Mouse (Mus musculus): ENCODE data around the gene Mnd1. TPM values are rescaled to one million over a fixed set of nuclear protein-coding genes. Genes with fewer than 3 reads are reported as not detected.

Mnd1 gene
- total RNA-seq, 2 experiments from 2014 or later = 27.9 to 47.5 TPM

DNA sequence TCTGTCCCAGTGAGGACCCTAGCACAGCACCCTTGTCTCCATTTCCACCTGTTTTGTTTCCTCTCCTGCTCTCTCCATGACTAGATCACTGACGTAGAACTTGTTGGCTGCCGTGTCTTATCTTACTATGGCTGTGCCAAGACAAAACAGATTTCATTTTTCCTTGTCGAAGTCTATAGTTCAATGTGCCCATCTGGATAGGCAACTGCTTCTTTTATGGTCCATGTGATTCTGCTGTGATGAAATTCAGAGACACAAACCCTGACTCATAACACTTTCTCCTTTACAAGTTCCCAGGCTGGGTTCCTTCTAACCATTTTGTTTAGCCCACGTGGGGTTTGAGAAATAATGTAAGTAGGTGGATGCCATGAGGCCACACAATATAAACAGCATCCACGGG is 10.5 kb upstream of the Mnd1 start:
- ATAC-seq (replicated peaks; ENCODE audit: low FRiP score, low TSS enrichment, poor library complexity, severe bottlenecking) = no peak

DNA sequence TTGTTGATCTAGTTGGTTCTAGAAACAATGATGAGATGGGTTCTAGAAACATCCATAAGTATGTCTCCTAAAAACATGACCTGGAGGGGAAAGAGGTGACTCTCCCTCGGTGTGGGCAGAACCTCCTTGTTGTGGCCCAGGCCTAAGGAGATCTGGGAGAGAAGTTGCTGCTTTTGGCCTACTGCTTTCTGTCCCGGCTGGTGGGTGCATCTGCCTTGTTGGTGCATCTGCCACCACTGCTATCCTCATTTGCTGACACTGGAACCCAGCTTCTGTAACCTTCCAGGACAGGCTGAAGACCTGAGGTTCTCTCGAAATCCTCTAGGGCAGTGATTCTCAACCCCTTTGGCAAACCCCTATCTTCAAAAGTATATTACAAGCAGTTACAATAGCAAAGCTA is 9.8 kb upstream of the Mnd1 start:
- ATAC-seq (replicated peaks; ENCODE audit: low FRiP score, low TSS enrichment, poor library complexity, severe bottlenecking) = no peak

DNA sequence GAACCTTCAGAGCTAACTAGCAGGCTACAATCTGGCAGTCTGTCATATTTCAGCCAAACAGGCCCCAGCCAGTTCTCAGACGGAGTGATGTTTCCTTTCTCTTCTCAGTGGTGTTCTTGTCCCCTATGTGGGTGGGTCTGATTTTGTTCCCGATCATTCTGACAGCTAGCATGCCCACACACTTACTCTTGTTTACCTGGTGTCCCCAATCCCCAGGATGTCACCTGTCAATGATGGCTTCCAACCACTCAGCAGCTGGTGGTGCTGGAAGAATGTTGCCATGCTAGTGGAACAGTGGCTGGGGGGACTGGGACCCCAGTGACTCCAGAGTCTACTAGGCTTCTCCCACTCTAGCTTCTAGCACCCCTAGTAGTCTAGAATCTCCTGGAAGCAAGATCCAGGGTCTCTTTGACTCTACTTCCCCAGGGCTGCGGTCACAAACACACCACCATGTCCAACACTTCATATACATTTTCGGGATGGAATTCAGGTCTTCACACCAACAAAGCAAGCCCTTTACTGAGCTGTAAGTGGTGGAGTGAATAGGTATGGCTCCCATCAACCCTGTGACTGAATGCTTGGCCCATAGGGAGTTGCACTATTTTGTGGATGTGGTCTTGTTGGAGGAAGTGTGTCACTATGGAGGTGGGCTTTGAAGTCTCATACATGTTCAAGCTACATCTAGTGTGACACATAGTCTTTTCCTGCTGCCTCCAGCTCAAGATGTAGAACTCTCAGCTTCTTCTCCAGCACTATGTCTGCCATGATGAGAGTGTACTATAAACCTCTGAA is 2.2 kb upstream of the Mnd1 start:
- no peak for ATAC-seq (replicated peaks; ENCODE audit: low FRiP score, low TSS enrichment, poor library complexity, severe bottlenecking)

DNA sequence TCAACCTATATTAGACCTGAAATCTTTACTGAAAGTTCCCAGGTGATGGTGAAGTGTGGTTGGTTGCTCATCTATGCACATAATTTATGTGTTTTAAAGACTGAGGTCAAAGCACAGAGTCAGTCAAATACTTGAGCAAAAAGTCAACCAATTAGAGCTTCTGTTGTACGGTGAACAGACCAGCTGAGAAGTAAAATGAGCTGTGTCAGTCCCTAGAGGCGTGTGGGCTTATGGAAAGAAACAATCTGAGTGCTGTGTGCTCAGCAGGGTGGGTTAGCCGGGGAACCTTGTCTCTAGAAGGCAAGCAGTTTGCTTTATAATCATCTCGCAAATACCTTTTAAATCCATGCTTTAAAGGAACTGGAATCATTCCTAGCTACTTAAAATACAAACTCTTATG is 1.4 kb upstream of the Mnd1 start:
- no peak for ATAC-seq (replicated peaks; ENCODE audit: low FRiP score, low TSS enrichment, poor library complexity, severe bottlenecking)

DNA sequence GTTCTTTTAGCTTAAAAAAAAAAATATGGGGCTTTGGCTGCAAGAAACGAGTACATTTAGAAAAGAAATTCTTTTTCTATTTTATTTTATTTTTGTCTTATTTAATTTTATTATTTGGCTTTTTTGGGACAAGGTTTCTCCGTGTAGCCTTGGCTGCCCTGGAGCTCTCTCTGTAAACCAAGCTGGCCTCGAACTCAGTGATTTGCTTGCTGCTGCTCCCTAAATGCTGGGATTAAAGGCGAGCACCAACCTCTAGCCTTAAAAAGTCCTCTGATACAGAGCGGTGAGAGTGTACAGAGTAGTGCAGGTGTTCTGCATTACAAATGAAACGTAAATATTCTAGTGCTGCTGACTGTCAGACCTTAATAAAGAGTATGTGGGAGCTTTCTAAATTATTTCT is 519 bp upstream of the Mnd1 start:
- no peak for ATAC-seq (replicated peaks; ENCODE audit: low FRiP score, low TSS enrichment, poor library complexity, severe bottlenecking)

DNA sequence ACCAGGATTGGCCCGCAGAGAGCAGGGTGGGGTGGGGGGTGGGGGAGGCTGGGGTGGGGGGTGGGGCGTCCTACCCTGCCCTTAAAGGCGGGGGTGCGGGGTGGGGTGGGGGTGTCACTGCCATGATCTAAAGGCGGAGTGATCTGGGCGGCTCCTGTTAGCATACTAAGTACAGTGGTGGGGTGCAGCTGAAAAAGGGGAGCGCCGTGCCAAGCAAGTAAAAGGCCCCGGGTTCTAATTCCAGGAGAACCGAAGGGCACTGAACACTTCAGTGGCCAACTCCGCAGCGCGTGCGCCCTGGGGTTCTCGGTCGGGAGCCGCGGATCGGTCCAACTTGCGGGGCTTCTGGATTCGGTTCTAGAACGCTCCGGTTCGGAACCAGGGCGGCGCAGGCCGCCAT is 440 bp downstream of the Mnd1 start:
- ATAC-seq (replicated peaks; ENCODE audit: low FRiP score, low TSS enrichment, poor library complexity, severe bottlenecking) = peak; percentile 44

DNA sequence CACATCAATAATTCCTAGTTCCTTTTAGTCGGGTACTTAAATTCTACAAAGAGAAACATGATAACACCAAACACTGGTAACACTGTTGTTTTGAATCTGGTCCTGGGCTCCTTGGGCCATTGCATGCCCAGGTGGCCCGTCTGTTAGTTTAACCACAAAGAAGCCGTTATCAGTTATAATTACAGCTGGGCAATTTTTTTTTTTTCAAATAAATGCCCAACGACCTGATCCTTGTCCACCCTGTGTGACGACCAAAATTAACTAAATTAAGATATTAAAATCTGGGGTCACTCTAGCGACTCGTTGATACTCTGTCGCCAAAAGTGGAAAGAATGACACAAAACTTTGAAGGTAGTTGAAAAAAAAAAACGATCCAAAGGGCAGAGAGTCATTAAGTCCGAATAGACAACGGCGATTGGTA is 855 bp downstream of the Mnd1 start:
- peak; percentile 38 for ATAC-seq (replicated peaks; ENCODE audit: low FRiP score, low TSS enrichment, poor library complexity, severe bottlenecking)

DNA sequence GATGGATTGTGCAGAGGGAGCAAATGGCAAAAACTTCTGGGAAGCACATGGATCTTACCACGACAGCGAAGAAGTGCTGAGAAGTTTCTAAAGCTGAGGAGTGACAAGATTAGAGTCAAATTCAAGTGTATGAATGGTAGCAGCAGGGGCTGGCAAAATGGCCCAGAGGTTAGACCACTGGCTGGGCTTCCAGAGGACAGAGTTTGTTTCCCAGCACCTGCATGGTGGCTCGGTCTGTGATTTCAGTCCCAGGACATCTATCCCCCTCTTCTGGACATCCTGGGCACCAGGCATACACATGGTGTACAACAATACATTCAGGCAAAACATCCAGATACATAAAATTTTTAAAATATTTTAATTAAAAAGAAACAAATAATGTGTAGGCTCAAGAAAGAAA is 5.8 kb downstream of the Mnd1 start:
- no peak for ATAC-seq (replicated peaks; ENCODE audit: low FRiP score, low TSS enrichment, poor library complexity, severe bottlenecking)

DNA sequence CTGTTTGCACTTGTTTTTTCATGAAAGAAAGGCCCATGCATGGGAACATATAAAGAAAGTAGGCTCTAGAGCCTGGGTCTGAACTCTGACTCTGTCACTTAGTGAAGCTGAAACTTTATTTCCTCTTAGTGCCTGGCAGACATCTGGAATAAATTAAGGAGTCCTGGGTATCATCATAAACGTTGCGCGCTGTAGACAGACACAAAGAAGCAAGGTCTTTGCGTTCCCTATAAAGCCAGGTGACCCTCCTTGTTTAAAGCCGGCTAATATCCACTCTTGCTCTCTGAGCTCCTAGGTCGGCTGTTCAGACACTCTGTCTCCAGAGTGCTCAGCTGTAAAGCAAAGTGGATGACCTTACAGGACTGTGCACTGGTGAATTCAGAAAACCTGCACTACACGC is 14.6 kb downstream of the Mnd1 start:
- ATAC-seq (replicated peaks; ENCODE audit: low FRiP score, low TSS enrichment, poor library complexity, severe bottlenecking) = no peak

DNA sequence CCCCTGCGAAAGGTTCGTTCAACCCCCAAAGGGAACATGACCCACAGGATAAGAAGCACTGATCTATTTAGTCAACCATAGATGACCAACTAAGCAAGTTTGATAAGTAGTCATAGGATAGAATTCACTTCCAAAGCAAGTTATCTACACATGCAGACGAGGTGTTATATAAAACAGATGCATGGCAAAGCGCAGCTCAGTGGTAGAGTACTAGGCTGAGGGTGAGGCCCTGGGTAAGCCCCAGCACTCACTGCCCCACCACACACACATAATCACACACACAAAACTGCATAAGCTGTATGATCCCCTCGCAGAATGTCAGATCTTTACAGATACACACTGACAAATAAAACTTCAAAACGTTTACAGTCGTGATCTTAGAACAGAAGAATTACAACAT is 19.1 kb downstream of the Mnd1 start:
- ATAC-seq (replicated peaks; ENCODE audit: low FRiP score, low TSS enrichment, poor library complexity, severe bottlenecking) = peak; percentile 60

DNA sequence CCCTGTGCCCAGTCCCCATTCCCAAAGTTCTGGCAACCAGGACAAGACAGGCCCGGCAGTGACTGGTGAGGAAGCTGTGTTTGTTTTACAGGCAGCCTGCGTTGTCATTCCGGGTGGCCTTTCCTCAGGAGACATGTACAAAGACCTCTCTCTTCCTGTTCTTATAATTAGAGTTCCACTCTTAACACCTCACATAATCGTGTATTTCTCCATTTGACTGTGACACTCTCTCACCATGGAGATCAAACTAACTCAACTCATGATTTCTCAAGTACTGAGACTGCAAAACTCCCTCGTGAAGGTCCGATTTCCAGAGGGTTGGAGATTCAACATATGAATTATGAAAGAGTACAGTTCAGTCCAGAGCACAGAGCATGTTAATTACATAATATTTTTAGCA is 19.7 kb downstream of the Mnd1 start:
- no peak for ATAC-seq (replicated peaks; ENCODE audit: low FRiP score, low TSS enrichment, poor library complexity, severe bottlenecking)

DNA sequence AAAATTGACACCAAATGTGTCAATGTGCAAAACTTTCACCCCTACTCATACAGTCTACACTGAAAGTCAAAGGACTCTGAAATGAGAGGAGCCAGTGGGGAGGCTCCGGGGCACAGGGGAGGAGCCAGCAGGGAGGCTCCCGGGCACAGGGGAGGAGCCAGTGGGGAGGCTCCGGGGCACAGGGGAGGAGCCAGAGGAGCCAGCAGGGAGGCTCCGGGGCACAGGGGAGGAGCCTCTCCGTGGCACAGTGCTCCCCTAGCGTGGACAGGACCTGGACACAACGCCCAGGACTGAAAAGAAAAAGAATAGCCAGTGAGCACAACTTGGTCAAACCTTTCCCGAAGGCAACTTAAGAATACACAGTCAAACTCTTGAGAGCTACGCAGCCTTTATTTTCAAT is 20.2 kb downstream of the Mnd1 start:
- ATAC-seq (replicated peaks; ENCODE audit: low FRiP score, low TSS enrichment, poor library complexity, severe bottlenecking) = peak; percentile 100

DNA sequence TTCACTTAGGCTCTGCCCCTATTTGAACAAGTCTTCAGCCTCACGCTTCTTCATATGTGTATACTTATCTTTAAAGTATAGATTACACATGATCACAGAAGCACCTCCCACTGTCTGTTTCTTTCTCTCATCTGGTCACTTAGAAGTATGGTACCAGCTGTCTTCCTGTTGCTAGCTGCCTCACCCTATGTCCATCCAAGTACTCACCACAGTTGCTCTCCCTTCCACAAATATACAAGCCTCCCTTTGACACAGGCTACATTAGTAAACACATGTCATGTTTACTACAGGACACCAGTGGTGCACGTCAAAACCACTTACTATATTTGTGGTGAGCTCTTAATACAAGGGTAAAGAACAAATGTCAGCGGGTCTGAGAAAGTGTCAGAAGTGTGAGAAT is 24.2 kb downstream of the Mnd1 start:
- ATAC-seq (replicated peaks; ENCODE audit: low FRiP score, low TSS enrichment, poor library complexity, severe bottlenecking) = no peak

DNA sequence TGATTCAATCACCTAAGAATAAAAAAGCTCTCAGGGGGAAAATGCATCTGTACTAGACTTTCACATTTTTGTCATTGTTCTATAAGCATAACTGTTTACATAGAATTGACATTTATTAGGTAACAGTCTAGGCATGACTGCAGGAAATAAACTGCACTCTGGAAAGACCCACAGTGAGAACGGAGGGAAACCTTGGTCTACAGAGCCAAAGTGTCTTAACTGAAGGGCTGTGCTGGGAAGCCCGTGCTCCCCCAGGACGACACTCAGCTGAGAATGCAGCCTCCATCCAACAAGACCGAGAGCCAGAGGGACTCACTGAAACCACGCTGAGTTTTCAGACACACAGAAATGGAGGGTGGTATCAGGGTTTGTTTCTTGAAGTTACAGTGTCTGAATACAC is 24.8 kb downstream of the Mnd1 start:
- ATAC-seq (replicated peaks; ENCODE audit: low FRiP score, low TSS enrichment, poor library complexity, severe bottlenecking) = no peak

DNA sequence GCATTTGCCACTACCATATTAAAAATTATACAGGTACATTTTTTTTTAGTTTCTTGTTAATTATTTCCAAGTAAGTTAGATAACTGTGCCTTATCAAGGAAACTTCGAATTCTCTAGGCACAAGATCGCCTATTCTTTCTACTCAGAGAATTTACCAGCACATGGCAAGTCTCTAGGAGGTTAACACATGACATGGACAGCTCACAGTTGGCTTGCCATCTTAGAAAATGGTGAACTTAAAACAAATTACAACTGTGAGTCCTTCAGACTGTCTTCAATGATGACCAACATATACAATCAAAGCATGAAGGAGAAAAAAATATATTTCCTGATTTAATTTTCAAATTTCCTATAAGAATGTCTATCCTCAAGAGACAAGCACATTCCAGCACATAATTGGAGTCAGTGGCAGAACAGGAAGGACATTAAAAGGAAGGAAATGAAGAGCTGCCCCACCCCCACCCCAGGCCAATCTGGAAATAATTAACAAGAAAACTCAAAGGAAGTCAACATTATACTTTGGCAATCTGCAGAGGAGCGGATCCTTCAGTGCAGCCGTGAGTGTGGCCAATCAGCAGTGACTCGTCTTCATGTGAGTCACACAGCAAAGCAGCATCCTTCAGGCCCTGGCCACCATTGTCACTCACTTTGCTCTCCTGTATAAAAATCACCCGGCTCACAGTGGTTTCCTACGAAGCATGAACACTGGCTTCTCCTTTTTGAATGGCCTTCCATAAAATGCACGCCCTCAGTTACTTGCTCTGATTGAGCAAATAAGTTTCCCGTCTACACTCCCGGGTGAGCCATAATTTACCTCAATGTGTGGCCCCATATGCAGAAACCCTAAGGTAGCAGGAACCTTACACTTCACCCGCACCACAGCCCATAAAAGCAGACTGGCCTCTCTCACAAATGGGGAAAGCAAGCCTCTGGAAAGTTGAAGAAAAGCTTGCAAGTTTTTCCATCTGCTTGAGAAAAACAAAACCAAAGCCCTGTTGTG is 26.4 kb downstream of the Mnd1 start:
- ATAC-seq (replicated peaks; ENCODE audit: low FRiP score, low TSS enrichment, poor library complexity, severe bottlenecking) = no peak

DNA sequence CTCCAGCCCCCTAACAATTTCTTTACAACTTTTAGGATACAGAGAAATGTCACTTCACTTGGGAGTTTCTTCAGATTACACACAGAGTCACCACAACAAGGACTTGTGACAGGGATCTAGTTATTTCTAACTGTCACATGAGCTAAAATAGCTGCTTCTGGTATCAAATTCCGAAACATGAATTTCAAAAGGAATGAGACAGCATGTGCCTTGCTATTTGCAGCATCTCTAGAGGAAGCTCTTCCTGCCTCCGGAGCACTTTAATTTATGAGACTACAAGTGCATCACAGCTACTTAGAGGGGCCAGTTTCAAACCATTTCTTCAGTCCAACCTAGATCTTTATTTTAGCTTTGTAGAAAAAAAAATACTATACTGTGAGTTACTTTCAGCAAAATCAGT is 28.2 kb downstream of the Mnd1 start:
- ATAC-seq (replicated peaks; ENCODE audit: low FRiP score, low TSS enrichment, poor library complexity, severe bottlenecking) = no peak

DNA sequence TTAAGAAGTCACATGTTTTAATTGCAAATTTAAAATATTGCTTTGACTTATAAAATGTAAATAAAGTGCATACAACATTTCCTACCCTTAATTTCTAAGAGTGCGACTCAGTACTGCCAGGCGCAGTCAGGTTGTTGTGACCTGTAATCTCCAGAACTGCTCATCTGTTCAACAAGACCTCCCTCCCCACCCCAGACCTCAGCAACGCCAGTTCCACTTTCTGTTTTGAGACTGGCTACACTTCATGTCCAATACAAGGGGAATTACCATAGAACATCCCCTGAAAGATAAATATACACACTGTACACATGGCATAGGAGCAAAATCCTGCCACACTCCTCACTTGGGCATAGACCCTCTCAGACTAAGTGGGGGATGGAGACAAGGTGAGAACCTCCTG is 28.9 kb downstream of the Mnd1 start:
- ATAC-seq (replicated peaks; ENCODE audit: low FRiP score, low TSS enrichment, poor library complexity, severe bottlenecking) = no peak

DNA sequence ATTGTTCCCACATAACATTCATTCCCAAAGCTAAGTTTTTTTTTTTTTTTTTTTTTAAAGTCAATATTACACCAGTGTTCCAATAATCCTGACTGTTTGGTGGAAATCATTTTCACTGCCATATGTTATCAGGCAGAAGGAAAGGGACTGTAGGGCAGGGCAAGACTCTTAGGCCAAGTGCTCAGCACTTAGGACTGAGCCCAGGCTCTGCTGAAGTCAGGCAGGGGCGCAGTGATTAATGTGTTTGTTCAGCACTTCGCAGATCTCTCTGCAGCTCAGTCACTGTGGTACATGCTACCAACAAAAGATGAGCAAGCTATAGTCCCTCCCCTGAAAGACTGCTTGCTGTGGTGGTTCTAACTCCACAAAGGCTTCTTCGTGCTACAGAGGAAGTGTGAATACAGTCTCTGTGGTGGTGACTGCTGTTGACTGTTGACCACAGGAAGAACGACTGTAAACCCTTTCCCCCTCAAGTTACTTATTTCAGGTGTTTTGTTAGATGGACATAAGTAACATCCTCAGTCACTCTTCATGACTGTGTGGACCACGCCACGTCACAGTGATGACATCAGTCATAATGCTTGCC is 29.8 kb downstream of the Mnd1 start:
- no peak for ATAC-seq (replicated peaks; ENCODE audit: low FRiP score, low TSS enrichment, poor library complexity, severe bottlenecking)

DNA sequence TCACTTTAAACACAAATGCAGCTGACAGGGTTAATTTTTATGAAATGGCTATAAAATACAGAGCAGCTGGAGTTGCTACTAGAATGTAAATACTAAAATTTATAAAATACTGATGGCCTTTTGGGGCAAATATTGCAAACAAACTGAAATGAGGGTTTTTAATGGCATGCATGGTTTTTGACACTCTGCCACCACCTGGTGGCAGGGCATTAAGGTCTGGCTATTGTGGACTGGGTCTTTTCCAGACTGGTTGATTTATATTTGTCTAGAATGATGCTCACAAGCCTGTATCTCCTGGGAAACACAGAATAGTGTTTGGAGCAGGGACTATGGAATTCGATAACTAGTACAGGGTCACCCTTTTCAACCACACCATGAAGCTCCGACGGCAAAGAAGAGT is 32.1 kb downstream of the Mnd1 start:
- peak; percentile 65; the same call in 1 of the 2 replicates for ATAC-seq (replicated peaks; ENCODE audit: low FRiP score, low TSS enrichment, poor library complexity, severe bottlenecking)

DNA sequence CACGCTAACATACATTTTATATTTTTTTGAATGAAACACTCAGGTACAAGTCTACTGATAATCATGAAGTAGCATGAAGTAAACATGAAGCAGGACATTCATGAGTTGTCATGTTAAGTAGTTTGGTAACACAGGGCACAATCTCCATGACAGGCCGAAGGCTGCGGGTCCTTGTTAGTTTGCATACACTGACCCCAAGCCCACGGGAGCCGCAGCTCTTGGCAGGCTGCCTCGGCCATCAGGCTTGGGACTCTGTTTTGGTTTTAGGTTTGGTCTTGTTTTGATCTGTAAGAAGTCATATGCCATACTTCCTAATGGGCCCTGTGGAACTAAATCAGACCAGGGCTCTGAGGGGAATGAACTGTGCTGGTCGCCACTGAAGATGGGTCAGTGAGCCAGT is 36.9 kb downstream of the Mnd1 start:
- ATAC-seq (replicated peaks; ENCODE audit: low FRiP score, low TSS enrichment, poor library complexity, severe bottlenecking) = no peak
